Mouse (Mus musculus) ES-E14 (cell line): ENCODE results near the gene Flt3l.

Experiments
- CHD2 ChIP-seq: IDR thresholded peaks from 2 replicates; pipeline ENCODE4 v1.6.1; 2014; ENCODE audit warnings: mild to moderate bottlenecking, low read depth, low read length, inconsistent platforms
- HCFC1 ChIP-seq: IDR thresholded peaks from 2 replicates; pipeline ENCODE4 v1.6.1; 2012; ENCODE audit warnings: low read length, inconsistent platforms, borderline replicate concordance; ENCODE audit not compliant: insufficient read depth
- ZNF384 ChIP-seq: IDR thresholded peaks from 2 replicates; pipeline ENCODE4 v1.6.1; 2012; ENCODE audit warnings: low read depth, low read length, inconsistent platforms

DNA sequence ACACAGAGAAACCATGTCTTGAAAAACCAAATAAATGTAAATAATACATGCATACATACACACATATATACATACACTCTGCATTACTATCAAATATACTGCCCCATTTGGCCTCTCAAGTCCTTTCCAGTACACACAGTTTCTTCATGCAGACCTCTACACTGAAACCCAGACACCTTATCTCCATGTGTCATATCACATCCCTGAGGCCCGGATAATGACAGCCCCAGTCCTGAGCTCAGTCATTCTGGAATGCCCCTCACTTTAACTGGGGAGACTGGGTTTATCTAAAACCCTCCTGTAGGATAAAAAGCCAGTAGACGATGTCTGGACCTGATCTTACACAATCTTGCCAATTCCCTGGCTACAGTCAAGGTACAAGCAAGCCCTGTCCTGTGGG lies 22.8 kb downstream of the Flt3l start:
- TF ChIP-seq ZNF384 (no peak), HCFC1 (no peak), CHD2 (no peak)
